Mouse (Mus musculus): ENCODE data around the gene Fpr-rs6. TPM values are rescaled to one million over a fixed set of nuclear protein-coding genes. Genes with fewer than 3 reads are reported as not detected.

Fpr-rs6 gene
- not detected in 2 replicates for polyA plus RNA-seq (2016; fragmentation: Nextera tagmentation; extraction: Ambion mirVana)

DNA sequence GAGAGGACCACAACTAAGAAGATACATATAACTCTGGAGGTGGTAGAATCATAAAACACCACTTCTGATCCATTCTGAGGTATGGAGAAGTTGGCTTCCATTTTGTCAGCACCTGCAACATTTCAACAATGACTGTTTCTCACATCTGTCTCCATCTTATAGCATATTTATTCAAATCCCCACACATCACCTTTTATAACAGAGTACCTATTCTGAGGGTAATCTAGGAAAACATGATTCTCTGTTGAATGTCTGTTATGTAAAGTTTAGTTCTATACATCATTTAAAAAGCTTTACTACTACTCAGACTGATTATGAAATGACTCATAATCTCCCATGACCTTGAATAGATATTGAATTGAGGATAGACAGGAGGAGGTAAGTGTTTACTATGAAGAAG, at the start of gene Fpr-rs6:
Gene Fpr-rs6, minus strand, starts transcription at position 101 of the 400 bp plus-strand sequence.
- H3K36me3 ChIP-seq: no peaks in the 10 kb centered on the region
- H3K4me2 ChIP-seq (replicated peaks): no peak within 1 kb of the TSS
- H3K9me3 ChIP-seq: peaks cover 19% of the 10 kb centered on the region
- no peak for ATAC-seq (ENCODE audit: low FRiP score, low read depth)
- no peaks in the 10 kb centered on the region for H3K4me1 ChIP-seq
- H3K27ac ChIP-seq (replicated peaks): no peak within 1 kb of the TSS
- H3K9ac ChIP-seq (replicated peaks): no peak within 1 kb of the TSS
- H3K27me3 ChIP-seq: no peaks in the 10 kb centered on the region
- H3K4me3 ChIP-seq: no peak within 1 kb of the TSS

Other genes with a start within 250 kb of the Fpr-rs6 start
- not detected in 2 replicates for gene Vmn2r104, start 134.8 kb downstream of the Fpr-rs6 start, polyA plus RNA-seq (2016; fragmentation: Nextera tagmentation; extraction: Ambion mirVana)
- gene Fpr-rs7, start 68.9 kb downstream of the Fpr-rs6 start, polyA plus RNA-seq (2016; fragmentation: Nextera tagmentation; extraction: Ambion mirVana): not detected in 2 replicates
- not detected in 2 replicates for gene Vmn2r105, start 52.0 kb upstream of the Fpr-rs6 start, polyA plus RNA-seq (2016; fragmentation: Nextera tagmentation; extraction: Ambion mirVana)
- gene Vmn2r106, start 102.5 kb upstream of the Fpr-rs6 start, polyA plus RNA-seq (2016; fragmentation: Nextera tagmentation; extraction: Ambion mirVana): not detected in 2 replicates
- gene Vmn2r107, start 162.1 kb upstream of the Fpr-rs6 start, polyA plus RNA-seq (2016; fragmentation: Nextera tagmentation; extraction: Ambion mirVana): not detected in 2 replicates
- not detected in 2 replicates for gene Vmn1r224, start 231.0 kb upstream of the Fpr-rs6 start, polyA plus RNA-seq (2016; fragmentation: Nextera tagmentation; extraction: Ambion mirVana)